Mouse (Mus musculus) testis, adult 2 months (tissue): ENCODE measurements around the gene Dock9.

ENCODE experiments used
- CTCF ChIP-seq: fragments of 200-500 bp; IDR thresholded peaks from 2 replicates; pipeline ENCODE4 v1.5.1; 2012; ENCODE audit warnings: low read depth, mild to moderate bottlenecking, inconsistent platforms, low read length, moderate library complexity; ENCODE audit not compliant: control insufficient read depth, insufficient read depth, insufficient replicate concordance
- POLR2A ChIP-seq: fragments of 200-500 bp; IDR thresholded peaks from 2 replicates; pipeline ENCODE4 v1.6.1; 2012; ENCODE audit warnings: low read depth, mild to moderate bottlenecking, inconsistent platforms, low read length, moderate library complexity; ENCODE audit not compliant: control insufficient read depth

GRCm38 (mm10) chr14:121730966-121731365, 66.7 kb downstream of the Dock9 start:
- TF ChIP-seq CTCF (no peak), POLR2A (no peak)
